Mouse (Mus musculus): ENCODE measurements around the gene Psg29. TPM values are rescaled to one million over a fixed set of nuclear protein-coding genes. Genes with fewer than 3 reads are reported as not detected.

Psg29 gene
- not detected in 2 replicates for polyA plus RNA-seq (2014; fragmentation: Nextera tagmentation; extraction: Ambion mirVana)

DNA sequence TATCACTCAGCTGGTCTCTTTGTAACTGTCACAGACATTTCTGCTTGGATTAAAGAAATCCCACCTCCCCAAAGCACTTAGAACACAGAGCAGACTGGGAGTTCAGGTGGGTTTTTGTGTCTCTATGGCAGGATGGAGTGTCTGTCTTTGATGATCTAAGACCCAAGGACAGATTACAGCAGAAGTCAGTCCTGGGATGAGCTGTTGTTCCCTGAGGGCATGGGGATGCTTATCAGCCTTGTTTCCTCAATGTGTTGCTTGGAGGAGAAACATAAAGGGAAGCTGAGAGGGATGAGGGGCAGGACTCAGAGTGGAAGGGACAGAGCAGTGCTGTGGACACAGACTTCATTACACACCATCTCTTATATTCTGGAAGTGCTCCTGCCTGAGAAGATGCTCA, at the start of gene Psg29:
Gene Psg29, plus strand, starts transcription at position 301 of the 400 bp plus-strand sequence.
- H3K9me3 ChIP-seq (ENCODE audit: control insufficient read depth, low read length) = peaks cover 27% of the 10 kb centered on the region; the same call in 1 of the 2 replicates
- no peak within 1 kb of the TSS for H3K4me2 ChIP-seq (ENCODE audit: low read length)
- no peak within 1 kb of the TSS for H3K4me3 ChIP-seq (ENCODE audit: control insufficient read depth in 1 of 2, insufficient read depth in 1 of 2, low read depth in 1 of 2, low read length in 2 of 2)
- H3K9ac ChIP-seq (ENCODE audit: low read length) = no peak within 1 kb of the TSS
- H3K36me3 ChIP-seq (ENCODE audit: control insufficient read depth, insufficient read depth, low read length) = no peaks in the 10 kb centered on the region
- H3K27ac ChIP-seq (replicated peaks in 1 of 2; ENCODE audit: control insufficient read depth in 1 of 2, insufficient read depth in 1 of 2, low read depth in 2 of 2, low read length in 2 of 2) = no peak within 1 kb of the TSS
- no peak for ATAC-seq (ENCODE audit: insufficient number of reproducible peaks, insufficient read depth, low FRiP score, low read depth)
- H3K4me1 ChIP-seq (ENCODE audit: control insufficient read depth in 2 of 2, insufficient read depth in 2 of 2, low read length in 2 of 2) = no peaks in the 10 kb centered on the region
- H3K27me3 ChIP-seq (ENCODE audit: control insufficient read depth, insufficient read depth, low read length) = no peaks in the 10 kb centered on the region

- Histone ChIP-seq H3K27me3 (ENCODE audit: control insufficient read depth, insufficient read depth, low read length) (no peaks in the 10 kb centered on the region), H3K9ac (ENCODE audit: low read length) (no peak overlapping the region), H3K4me2 (ENCODE audit: low read length) (no peak overlapping the region), H3K27ac (replicated peaks in 1 of 2; ENCODE audit: control insufficient read depth in 1 of 2, insufficient read depth in 1 of 2, low read depth in 2 of 2, low read length in 2 of 2) (no peak overlapping the region), H3K9me3 (ENCODE audit: control insufficient read depth, low read length) (no peaks in the 10 kb centered on the region), H3K36me3 (ENCODE audit: control insufficient read depth, insufficient read depth, low read length) (no peaks in the 10 kb centered on the region), H3K4me3 (ENCODE audit: control insufficient read depth in 1 of 2, insufficient read depth in 1 of 2, low read depth in 1 of 2, low read length in 2 of 2) (no peak overlapping the region), H3K4me1 (ENCODE audit: control insufficient read depth in 2 of 2, insufficient read depth in 2 of 2, low read length in 2 of 2) (no peaks in the 10 kb centered on the region)
- ATAC-seq (ENCODE audit: insufficient number of reproducible peaks, insufficient read depth, low FRiP score, low read depth) = no peak
- WGBS = 22% methylated on average over 2 of the region's 2 CpGs
These were observed 47.6 kb upstream of the Psg29 start for GRCm38 (mm10) chr7:17155634-17156033.

DNA sequence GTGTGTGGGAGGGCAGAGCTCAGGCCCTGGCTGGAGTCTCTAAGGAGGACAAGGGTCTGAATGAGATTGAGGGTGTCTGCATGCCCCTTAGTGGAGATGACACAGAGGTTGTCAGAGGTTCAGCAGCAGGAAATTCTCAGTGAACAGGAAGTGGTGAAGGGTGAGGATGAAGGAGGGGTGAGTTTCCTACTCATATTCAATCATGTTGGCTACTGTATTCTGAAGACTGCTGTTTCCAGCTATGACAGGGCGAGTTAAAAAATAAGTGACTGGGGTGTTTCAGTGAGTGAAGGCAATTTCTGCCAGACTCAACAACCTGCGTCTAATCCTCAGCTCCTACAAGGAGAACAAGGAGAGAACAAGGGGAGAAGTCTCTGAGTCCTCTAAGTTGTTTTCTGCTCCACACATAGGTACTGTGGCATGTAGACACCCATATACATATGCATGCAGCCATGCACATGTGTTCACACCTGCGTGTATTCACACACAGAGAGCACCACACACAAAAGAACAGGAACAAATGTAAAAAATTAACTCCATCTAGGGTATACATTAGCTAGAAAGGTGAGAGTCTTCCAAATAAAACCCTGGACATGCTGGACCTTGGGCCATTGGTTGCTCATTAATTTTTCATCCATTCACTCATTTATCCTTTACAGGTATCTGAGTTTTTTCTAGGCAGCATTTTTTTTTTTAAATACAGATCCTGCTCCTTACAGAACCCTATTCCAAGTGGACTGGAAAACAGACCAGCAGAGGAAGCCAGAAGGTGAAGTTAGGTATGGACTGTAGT, 46.2 kb upstream of the Psg29 start:
- no peak for ATAC-seq (ENCODE audit: insufficient number of reproducible peaks, insufficient read depth, low FRiP score, low read depth)
- H3K4me2 ChIP-seq (ENCODE audit: low read length) = no peak overlapping the region
- no peak overlapping the region for H3K27ac ChIP-seq (replicated peaks in 1 of 2; ENCODE audit: control insufficient read depth in 1 of 2, insufficient read depth in 1 of 2, low read depth in 2 of 2, low read length in 2 of 2)
- 56% methylated on average over 3 of the region's 3 CpGs for WGBS
- H3K36me3 ChIP-seq (ENCODE audit: control insufficient read depth, insufficient read depth, low read length) = no peaks in the 10 kb centered on the region
- H3K9ac ChIP-seq (ENCODE audit: low read length) = no peak overlapping the region
- H3K4me3 ChIP-seq (ENCODE audit: control insufficient read depth in 1 of 2, insufficient read depth in 1 of 2, low read depth in 1 of 2, low read length in 2 of 2) = no peak overlapping the region
- no peaks in the 10 kb centered on the region for H3K9me3 ChIP-seq (ENCODE audit: control insufficient read depth, low read length)
- H3K4me1 ChIP-seq (ENCODE audit: control insufficient read depth in 2 of 2, insufficient read depth in 2 of 2, low read length in 2 of 2) = no peaks in the 10 kb centered on the region
- no peaks in the 10 kb centered on the region for H3K27me3 ChIP-seq (ENCODE audit: control insufficient read depth, insufficient read depth, low read length)

GRCm38 (mm10) chr7:17159011-17159410, 44.3 kb upstream of the Psg29 start:
- Histone ChIP-seq H3K9me3 (ENCODE audit: control insufficient read depth, low read length) (no peaks in the 10 kb centered on the region), H3K4me3 (ENCODE audit: control insufficient read depth in 1 of 2, insufficient read depth in 1 of 2, low read depth in 1 of 2, low read length in 2 of 2) (no peak overlapping the region), H3K4me2 (ENCODE audit: low read length) (no peak overlapping the region), H3K27me3 (ENCODE audit: control insufficient read depth, insufficient read depth, low read length) (no peaks in the 10 kb centered on the region), H3K27ac (replicated peaks in 1 of 2; ENCODE audit: control insufficient read depth in 1 of 2, insufficient read depth in 1 of 2, low read depth in 2 of 2, low read length in 2 of 2) (no peak overlapping the region), H3K36me3 (ENCODE audit: control insufficient read depth, insufficient read depth, low read length) (no peaks in the 10 kb centered on the region), H3K9ac (ENCODE audit: low read length) (no peak overlapping the region), H3K4me1 (ENCODE audit: control insufficient read depth in 2 of 2, insufficient read depth in 2 of 2, low read length in 2 of 2) (no peaks in the 10 kb centered on the region)
- WGBS = 62% methylated on average over 7 of the region's 7 CpGs
- no peak for ATAC-seq (ENCODE audit: insufficient number of reproducible peaks, insufficient read depth, low FRiP score, low read depth)

DNA sequence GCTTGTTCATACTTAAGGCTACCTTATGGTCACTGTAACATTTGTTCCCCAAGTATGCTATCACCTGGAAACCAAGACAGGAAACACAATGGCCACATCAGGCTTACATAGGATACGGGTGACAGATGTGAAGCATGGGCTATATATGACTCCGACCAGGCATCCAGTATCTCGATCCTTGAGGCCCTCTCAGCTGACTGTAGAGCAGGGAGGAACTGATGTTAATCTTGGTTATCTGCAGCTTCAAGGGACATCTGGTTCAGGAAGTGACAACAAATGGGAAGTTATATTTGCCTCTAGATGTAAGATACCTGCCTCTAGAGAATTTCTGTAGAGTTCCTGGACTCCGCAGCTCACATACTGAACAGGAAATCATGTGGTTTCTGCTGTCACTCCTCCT, 31.4 kb upstream of the Psg29 start:
- ATAC-seq (ENCODE audit: insufficient number of reproducible peaks, insufficient read depth, low FRiP score, low read depth) = no peak
- Histone ChIP-seq H3K27me3 (ENCODE audit: control insufficient read depth, insufficient read depth, low read length) (no peaks in the 10 kb centered on the region), H3K4me2 (ENCODE audit: low read length) (no peak overlapping the region), H3K27ac (replicated peaks in 1 of 2; ENCODE audit: control insufficient read depth in 1 of 2, insufficient read depth in 1 of 2, low read depth in 2 of 2, low read length in 2 of 2) (no peak overlapping the region), H3K9me3 (ENCODE audit: control insufficient read depth, low read length) (no peaks in the 10 kb centered on the region), H3K9ac (ENCODE audit: low read length) (no peak overlapping the region), H3K4me3 (ENCODE audit: control insufficient read depth in 1 of 2, insufficient read depth in 1 of 2, low read depth in 1 of 2, low read length in 2 of 2) (no peak overlapping the region), H3K36me3 (ENCODE audit: control insufficient read depth, insufficient read depth, low read length) (no peaks in the 10 kb centered on the region), H3K4me1 (ENCODE audit: control insufficient read depth in 2 of 2, insufficient read depth in 2 of 2, low read length in 2 of 2) (no peaks in the 10 kb centered on the region)
- whole genome bisulfite sequencing = 65% methylated on average over 4 of the region's 4 CpGs

DNA sequence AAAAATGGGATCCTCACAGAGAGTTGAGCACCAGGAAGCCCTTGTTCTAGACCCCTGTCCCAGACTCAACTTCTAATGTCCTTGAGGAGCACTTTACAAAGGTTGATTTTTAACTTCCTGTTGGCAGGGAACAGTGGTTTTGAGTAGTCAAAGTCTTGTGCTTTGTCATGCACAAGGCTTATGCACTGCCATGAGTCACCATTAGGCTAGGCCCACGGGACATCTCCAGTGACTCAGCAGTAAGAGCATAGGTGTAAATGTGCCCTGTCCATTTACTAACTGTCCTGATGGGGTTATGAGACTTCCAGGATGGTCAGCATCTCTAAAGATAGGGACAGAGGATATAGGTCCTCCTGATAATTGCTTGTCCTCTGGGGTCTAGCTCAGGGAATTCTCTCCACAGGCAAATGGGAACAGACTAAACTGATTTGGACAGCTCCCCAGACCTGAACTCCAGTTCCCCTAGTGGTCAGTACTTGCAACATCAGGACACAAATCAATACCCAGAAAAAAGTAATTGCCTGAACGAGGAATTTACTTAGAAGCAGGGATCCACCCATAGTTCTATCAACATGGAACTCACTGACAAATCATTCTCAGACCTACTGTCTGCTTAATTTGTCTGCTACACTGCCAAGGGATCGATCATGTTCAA, 2.4 kb downstream of the Psg29 start:
- ATAC-seq (ENCODE audit: insufficient number of reproducible peaks, insufficient read depth, low FRiP score, low read depth) = no peak
- no peaks in the 10 kb centered on the region for H3K36me3 ChIP-seq (ENCODE audit: control insufficient read depth, insufficient read depth, low read length)
- H3K9ac ChIP-seq (ENCODE audit: low read length) = no peak overlapping the region
- no peak overlapping the region for H3K27ac ChIP-seq (replicated peaks in 1 of 2; ENCODE audit: control insufficient read depth in 1 of 2, insufficient read depth in 1 of 2, low read depth in 2 of 2, low read length in 2 of 2)
- H3K4me3 ChIP-seq (ENCODE audit: control insufficient read depth in 1 of 2, insufficient read depth in 1 of 2, low read depth in 1 of 2, low read length in 2 of 2) = no peak overlapping the region
- H3K9me3 ChIP-seq (ENCODE audit: control insufficient read depth, low read length) = peaks cover 41% of the 10 kb centered on the region; the same call in 1 of the 2 replicates
- no peaks in the 10 kb centered on the region for H3K27me3 ChIP-seq (ENCODE audit: control insufficient read depth, insufficient read depth, low read length)
- 53% methylated on average over 3 of the region's 3 CpGs for WGBS
- H3K4me1 ChIP-seq (ENCODE audit: control insufficient read depth in 2 of 2, insufficient read depth in 2 of 2, low read length in 2 of 2) = no peaks in the 10 kb centered on the region
- H3K4me2 ChIP-seq (ENCODE audit: low read length) = no peak overlapping the region

Measured in heart, embryonic 14.5 days (tissue).